Mouse (Mus musculus): ENCODE data around the gene Tmem252.

Tmem252 gene

GRCm38 (mm10) chr19:24673762-24674161, at the start of gene Tmem252:
Gene Tmem252, plus strand, starts transcription at chr19:24674008.
- no peak for DNase-seq (ENCODE audit: low read depth, low spot score)

DNA sequence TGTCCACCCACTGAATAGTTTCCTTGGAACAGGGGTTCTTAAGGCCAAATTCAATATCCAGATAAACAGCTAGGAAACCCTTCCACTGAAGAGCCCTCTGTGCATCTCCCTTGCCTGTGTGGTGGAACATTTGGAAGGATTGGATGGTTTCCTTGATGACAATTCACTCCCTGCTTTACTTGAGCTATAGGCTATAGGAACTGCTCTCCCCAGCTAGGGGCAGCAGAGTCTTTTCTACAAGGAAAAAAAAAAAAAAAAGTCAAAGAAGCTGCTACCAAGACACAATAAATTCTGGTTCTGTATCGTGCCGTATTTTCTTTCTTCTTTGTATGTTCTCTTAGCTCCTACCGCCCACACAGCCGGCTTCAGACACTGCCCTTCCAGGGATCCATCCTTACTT, 45.8 kb upstream of the Tmem252 start:
- no peak for DNase-seq (ENCODE audit: low read depth, low spot score)

- DNase-seq (ENCODE audit: low read depth, low spot score) = no peak
Measured at GRCm38 (mm10) chr19:24633008-24633407, 40.8 kb upstream of the Tmem252 start.

GRCm38 (mm10) chr19:24634602-24635001, 39.2 kb upstream of the Tmem252 start:
- DNase-seq (ENCODE audit: low read depth, low spot score) = peak; percentile 81

GRCm38 (mm10) chr19:24636616-24637015, 37.2 kb upstream of the Tmem252 start:
- peak; percentile 18 for DNase-seq (ENCODE audit: low read depth, low spot score)

DNA sequence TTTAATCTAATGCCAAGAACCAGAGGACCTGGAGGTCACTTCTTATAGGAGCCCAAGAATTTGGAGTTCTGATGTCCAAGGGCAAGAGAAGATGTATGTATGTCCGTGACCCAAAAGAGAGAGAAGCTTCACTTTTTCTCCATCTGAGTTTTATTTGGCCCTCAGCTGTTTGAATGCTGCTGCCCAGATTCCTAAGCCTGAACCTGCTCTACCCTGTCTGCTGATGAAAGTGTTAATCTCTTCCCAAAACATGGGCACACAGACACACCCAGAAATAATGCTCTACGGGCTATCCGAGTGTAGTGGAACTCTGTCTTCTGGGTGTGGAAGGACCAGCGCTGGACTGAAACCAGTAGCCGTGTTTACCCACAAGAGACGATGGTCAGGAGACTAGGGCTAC, 35.8 kb upstream of the Tmem252 start:
- no peak for DNase-seq (ENCODE audit: low read depth, low spot score)

DNA sequence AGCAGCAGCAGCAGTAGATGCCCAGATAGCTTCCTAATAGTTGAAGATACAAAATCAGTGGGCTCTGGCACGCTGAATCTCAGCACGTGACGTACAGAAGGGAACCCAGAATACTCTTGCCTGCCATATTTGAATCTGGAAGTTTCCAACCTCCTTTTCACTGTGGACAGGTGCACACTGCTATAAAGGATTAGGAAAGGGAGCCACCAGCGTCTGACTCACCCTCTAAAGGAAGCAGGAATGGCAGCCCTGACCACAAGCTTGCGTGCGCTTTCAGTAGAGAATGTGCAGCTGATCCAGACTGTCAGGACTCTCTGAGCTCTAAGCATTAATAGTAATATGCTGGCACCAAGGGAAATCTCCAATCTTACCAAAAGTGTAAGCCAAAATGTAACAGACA, 32.8 kb upstream of the Tmem252 start:
- DNase-seq (ENCODE audit: low read depth, low spot score) = no peak

DNA sequence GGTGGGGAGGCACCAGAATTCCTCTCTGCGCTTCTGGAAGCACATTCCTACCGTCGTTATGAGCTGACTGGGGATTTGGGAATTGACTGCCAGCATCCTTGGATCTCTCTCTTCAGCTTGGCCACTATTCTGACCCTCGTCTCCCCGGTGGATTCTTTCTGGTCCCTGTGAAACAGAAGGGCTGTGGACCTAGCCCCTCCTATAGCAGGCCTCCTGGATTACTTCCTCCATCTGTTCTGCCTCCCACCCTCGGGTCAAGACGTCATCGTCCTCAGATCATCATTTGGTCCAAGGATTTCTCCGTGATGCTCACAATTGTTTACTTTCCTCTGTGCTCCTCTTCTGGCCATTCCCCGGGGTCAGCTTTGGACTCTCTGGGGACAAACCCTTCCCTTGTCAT, 28.8 kb upstream of the Tmem252 start:
- DNase-seq (ENCODE audit: low read depth, low spot score) = no peak

DNA sequence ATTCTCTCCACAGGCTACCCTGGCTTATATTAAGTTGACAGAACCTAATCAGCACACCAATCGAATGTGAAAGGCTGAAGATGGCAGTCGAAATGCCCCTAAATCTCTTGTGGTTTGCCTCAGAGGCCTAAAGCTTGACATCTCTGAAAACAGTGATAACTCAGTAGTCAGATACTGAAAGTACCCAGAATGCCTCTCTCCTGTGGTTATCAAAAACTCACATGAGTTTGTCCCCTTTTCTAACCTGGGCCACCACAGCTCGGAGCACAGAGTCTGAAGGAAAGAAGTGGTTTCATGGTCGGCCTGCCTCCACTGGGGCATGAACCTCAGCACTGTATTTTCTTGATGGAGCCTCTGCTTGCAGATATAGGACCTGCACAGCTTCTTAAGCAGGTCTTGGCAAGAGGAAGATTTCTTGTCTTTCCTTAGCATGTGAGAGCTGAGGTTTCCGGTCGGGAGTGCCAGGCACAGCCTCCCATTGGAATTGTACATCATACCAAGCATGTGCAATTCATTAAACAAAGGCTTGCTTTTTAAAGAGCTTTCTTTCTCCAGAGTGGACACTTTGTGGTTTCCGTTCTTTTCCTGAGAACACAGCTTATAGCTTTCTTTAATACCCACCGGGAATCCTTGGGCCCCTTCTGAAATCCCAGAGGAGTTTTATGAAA, 27.5 kb upstream of the Tmem252 start:
- DNase-seq (ENCODE audit: low read depth, low spot score) = peak; percentile 23

DNA sequence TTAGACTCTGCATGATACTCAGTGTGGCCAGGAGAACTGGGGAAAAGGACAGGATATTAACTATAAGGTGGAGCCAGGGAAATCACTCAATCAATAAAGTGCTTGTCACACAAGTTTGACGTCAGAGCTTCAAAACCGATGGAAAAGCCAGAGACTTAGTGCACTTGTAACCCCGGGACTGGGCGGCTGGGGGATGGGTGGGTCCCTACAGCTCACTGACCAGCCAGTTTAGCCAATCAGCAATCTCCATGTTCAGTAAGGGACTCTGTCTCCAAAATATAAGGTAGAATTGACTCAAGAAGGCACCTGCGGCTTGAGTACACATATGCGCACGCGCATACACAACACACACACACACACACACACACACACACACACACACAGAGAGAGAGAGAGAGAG, 25.8 kb upstream of the Tmem252 start:
- DNase-seq (ENCODE audit: low read depth, low spot score) = no peak

- DNase-seq (ENCODE audit: low read depth, low spot score) = no peak
Measured at GRCm38 (mm10) chr19:24650428-24650827, 23.4 kb upstream of the Tmem252 start.

DNA sequence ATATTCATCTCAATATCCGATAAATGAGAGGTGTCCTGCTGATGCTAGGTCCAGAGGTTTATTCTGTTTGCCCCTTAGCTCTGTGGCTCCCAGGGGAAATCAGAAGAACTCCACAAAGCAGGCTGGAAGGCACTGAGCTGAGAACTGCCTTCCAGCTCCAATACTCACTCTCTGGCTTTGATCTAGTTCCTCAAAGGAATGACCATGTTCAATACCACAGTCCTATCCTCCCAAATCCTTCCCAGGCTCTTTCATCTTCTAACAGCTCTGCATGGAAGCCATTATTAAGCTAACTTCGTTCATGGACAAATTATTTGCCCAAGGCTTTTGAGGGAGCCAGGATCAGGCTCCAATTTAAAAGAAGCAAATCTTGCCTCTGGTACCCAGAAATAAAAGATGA, 22.2 kb upstream of the Tmem252 start:
- no peak for DNase-seq (ENCODE audit: low read depth, low spot score)

DNA sequence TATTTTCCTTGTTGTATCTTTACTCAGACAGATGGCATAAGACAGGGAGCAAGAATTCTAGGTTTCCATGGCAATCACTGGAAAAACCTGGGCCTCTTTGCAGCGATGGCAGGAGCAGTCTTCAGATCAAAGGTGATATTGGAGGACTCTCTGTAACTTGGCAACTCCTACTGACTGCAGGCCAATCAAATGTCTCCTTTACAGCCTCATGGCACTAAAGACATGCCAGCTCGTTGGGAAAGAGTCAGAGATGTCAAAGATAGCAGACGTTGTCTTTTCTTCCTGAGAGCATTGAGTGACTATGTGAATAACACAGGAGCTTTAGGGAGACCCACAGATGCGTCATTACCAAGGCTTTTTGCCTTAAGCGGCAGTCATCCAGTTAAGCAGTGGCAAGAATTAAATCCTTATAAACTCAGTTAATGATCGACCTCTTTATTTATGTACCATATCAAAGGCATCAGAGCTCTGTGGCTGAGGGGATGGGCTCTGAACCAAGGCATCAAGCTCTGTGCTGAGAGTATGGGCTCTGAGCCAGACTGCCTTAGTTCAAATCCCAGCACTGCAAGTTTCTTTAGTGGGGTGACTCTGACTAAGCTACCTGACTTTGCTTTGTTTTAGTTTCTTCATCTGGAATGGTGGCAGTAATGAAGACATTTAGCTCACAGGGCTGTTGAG, 21.3 kb upstream of the Tmem252 start:
- DNase-seq (ENCODE audit: low read depth, low spot score) = no peak

DNA sequence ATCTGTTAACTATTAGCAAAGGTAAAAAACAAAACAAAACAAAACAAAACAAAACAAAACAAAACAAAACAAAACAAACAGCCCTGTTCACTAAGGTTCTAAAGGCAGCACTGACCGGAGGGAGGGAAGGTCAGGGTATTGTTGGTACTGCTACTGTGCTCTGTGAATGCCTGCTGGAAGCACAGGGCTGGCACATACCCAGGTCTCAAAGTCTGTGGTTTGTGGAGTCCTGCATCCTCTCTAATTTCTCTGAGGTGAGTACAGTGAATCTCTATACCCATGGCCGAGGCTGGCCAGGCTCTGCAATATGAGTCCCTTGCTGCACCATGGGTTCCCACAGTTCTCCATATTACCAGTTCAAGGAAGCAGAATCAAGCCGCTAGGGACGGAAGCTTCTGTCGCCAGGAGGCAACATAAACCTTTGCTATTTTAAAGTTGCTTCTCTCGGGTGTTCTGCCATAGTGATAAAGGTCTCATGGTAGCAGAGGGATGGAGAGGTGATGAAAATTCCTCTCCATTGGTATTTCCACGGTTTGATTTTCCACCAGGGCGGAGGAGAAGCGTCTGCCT, 20.5 kb upstream of the Tmem252 start:
- no peak for DNase-seq (ENCODE audit: low read depth, low spot score)

DNA sequence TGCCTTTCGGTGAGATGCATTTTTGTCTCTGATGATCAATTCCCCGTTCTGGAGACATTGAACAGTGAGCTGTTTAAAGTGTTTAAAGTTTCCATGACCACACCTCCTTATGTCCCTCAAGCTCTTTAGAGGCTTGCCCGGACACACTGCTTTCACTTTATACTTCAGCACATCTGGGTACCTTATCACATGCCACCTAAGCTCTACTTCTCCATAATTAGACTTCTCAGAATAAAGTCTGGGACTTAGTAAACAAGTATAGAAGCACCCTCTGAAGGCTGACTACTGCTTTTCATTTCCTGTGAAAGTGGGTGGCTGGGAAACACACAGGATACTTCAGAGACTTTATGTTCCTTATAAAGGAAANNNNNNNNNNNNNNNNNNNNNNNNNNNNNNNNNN, 16.8 kb upstream of the Tmem252 start:
- no peak for DNase-seq (ENCODE audit: low read depth, low spot score)

- DNase-seq (ENCODE audit: low read depth, low spot score) = no peak
Measured at GRCm38 (mm10) chr19:24662346-24662745, 11.5 kb upstream of the Tmem252 start.

- DNase-seq (ENCODE audit: low read depth, low spot score) = no peak
Measured at GRCm38 (mm10) chr19:24665771-24666170, 8.0 kb upstream of the Tmem252 start.

- no peak for DNase-seq (ENCODE audit: low read depth, low spot score)
Measured at GRCm38 (mm10) chr19:24667527-24667926, 6.3 kb upstream of the Tmem252 start.

DNA sequence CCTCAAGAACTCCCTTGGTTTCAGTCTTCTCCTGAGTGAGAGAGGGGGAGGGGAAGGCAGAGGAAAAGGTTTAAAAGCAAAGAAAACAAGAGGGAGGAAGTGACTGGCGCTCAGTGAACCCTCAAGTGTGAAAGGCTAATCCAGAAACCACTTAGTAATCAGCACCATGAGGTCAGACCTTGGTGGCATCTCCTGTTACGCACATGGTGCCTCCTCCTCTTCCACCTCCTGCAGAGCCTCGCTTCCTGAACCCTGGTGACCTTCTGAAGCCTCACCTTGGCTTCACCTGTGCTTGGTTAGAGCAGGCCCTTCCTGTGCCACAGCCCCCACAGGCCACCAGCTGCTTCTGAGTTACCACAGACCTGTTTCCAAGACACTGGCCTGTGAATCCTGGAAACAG, 2.2 kb upstream of the Tmem252 start:
- no peak for DNase-seq (ENCODE audit: low read depth, low spot score)

DNA sequence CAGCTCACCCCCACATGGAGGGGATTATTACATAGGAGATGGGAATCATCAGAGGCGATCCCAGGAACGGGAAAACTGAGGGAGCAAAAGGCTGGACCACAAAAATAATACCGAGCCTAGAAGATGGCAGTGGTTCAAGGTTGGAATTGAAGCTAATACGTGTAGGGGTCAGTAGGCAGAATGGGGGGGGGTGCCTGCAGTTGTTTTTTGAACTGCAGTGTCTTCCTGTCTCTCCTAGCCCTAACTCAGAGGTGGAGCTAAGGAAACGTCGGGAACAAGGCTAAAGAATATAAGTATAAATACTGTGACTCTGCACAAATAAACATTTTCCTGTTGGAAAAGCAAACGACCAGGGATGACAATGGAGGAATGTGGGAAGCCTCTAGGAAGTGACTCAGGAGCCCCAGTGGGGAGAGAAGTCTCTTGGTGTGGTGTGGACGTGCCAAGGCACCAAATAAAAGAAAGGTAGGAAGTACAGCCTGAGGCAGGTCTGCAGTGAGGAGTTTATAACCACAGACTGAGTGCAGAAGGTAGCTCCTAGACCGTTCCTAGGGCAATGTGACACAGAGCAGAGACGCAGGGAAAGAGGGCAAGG, 1.3 kb upstream of the Tmem252 start:
- no peak for DNase-seq (ENCODE audit: low read depth, low spot score)

DNA sequence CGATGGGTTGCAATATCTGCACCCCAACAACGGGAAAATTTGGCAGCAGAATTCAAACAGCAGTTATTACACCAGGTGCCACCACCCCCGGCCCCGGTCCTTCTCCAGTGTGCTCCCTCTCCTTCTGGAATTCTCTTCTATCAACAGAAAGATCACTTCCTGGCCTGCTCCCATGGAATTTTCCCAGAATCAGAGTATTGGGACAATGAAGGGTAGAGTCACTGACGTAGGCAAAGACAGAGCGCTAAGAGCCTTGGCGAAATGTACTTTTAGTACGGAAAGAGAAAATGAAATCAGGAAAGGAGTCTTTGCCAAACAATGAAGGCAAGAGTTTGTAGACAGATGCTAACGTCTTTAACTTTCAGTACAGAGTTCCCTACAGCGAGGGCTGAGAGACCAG, 477 bp upstream of the Tmem252 start:
- DNase-seq (ENCODE audit: low read depth, low spot score) = no peak

GRCm38 (mm10) chr19:24676429-24676828, 2.6 kb downstream of the Tmem252 start:
- DNase-seq (ENCODE audit: low read depth, low spot score) = no peak

Measured in A20 (cell line).